Mouse (Mus musculus): Measurements from ENCODE around the gene Hemgn. TPM values are rescaled to one million over a fixed set of nuclear protein-coding genes. Genes with fewer than 3 reads are reported as not detected.

Gene Hemgn
- polyA plus RNA-seq, 1 experiment from 2014 or later, result 13.4 TPM

DNA sequence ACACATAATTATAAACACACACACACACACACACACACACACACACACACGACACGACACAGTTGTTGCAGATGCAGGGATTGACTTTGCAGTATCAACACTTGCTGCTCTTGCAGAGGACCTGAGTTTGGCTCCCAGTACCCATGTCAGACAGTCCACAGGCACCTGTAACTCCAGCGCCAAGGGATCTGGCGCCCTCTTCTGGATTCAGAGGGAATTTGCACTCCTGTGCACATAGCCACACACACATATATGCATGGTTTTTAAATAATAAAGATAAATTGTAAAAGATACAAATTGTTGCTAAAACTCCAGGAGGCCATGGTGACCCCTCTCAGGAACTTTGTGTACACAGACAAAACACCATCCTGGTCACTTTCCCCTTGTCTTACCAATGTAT lies 44.2 kb downstream of the Hemgn start:
- Histone ChIP-seq H3K9me3 (replicated peaks) (no peaks in the 10 kb centered on the region), H3K4me1 (peaks cover 19% of the 10 kb centered on the region), H3K27ac (no peak overlapping the region), H3K36me3 (no peaks in the 10 kb centered on the region), H3K27me3 (ENCODE audit: low read depth, poor library complexity, severe bottlenecking) (peaks cover 63% of the 10 kb centered on the region), H3K4me3 (no peak overlapping the region)
- WGBS, result 64% methylated on average over 4 of the region's 4 CpGs
- DNase-seq (ENCODE audit: low spot score), result no peak

DNA sequence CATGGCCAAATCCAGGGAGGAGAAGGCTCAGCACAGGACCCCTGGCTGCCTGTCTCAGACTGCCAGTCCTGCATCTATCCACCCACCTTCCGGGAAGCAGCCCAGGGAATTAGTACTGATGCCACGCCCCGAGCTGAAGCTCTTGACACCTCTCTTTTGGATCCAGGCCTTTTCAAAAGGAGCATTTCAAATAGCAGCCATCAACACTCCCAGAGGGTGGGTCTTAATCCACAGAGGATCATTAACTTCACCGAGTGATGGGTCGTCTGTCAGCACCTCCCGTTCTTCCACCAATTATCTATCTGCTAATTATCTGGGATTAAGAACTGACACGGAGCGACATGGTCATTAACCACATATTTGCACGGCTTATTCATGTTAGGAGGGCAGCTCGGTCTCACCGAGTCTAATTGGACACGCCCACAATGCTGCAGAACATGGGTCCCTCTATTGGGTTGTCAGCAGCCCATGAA lies 45.8 kb downstream of the Hemgn start:
- Histone ChIP-seq H3K9me3 (replicated peaks) (no peaks in the 10 kb centered on the region), H3K27me3 (ENCODE audit: low read depth, poor library complexity, severe bottlenecking) (peaks cover 63% of the 10 kb centered on the region), H3K27ac (no peak overlapping the region), H3K36me3 (no peaks in the 10 kb centered on the region), H3K4me1 (peaks cover 19% of the 10 kb centered on the region), H3K4me3 (no peak overlapping the region)
- 9% methylated on average over 12 of the region's 12 CpGs for WGBS
- no peak for DNase-seq (ENCODE audit: low spot score)

- 0 out of 2 replicates have a peak, but pooled peaks cover 4% of the 10 kb centered on the region for H3K4me1 ChIP-seq
- no peak overlapping the region for H3K27ac ChIP-seq
- DNase-seq (ENCODE audit: low spot score), result no peak
- H3K27me3 ChIP-seq (ENCODE audit: low read depth, poor library complexity, severe bottlenecking), result peaks cover 40% of the 10 kb centered on the region
- WGBS, result 80% methylated on average over 2 of the region's 2 CpGs
- no peak overlapping the region for H3K4me3 ChIP-seq
- no peaks in the 10 kb centered on the region for H3K9me3 ChIP-seq (replicated peaks)
- no peaks in the 10 kb centered on the region for H3K36me3 ChIP-seq
Observed at GRCm38 (mm10) chr4:46364360-46364759, 48.9 kb downstream of the Hemgn start.

GRCm38 (mm10) chr4:46361258-46361657 lies 52.0 kb downstream of the Hemgn start:
- Histone ChIP-seq H3K4me3 (no peak overlapping the region), H3K9me3 (replicated peaks) (no peaks in the 10 kb centered on the region), H3K27me3 (ENCODE audit: low read depth, poor library complexity, severe bottlenecking) (peaks cover 27% of the 10 kb centered on the region), H3K4me1 (no peaks in the 10 kb centered on the region), H3K27ac (no peak overlapping the region), H3K36me3 (no peaks in the 10 kb centered on the region)
- WGBS, result 69% methylated on average over 5 of the region's 5 CpGs
- no peak for DNase-seq (ENCODE audit: low spot score)

- Histone ChIP-seq H3K27me3 (ENCODE audit: low read depth, poor library complexity, severe bottlenecking) (peaks cover 29% of the 10 kb centered on the region), H3K4me3 (no peak overlapping the region), H3K9me3 (replicated peaks) (no peaks in the 10 kb centered on the region), H3K4me1 (no peaks in the 10 kb centered on the region), H3K36me3 (no peaks in the 10 kb centered on the region), H3K27ac (no peak overlapping the region)
- 82% methylated on average over 12 of the region's 12 CpGs for WGBS
- no peak for DNase-seq (ENCODE audit: low spot score)
Observed at GRCm38 (mm10) chr4:46359539-46360253, 53.6 kb downstream of the Hemgn start.

- Histone ChIP-seq H3K27me3 (ENCODE audit: low read depth, poor library complexity, severe bottlenecking) (peaks cover 54% of the 10 kb centered on the region), H3K4me1 (peaks cover 16% of the 10 kb centered on the region), H3K4me3 (no peak overlapping the region), H3K27ac (no peak overlapping the region), H3K36me3 (no peaks in the 10 kb centered on the region), H3K9me3 (replicated peaks) (no peaks in the 10 kb centered on the region)
- 50% methylated on average over 12 of the region's 12 CpGs for WGBS
- peak; percentile 81 for DNase-seq (ENCODE audit: low spot score)
Observed at GRCm38 (mm10) chr4:46356351-46357133, 56.8 kb downstream of the Hemgn start.

DNA sequence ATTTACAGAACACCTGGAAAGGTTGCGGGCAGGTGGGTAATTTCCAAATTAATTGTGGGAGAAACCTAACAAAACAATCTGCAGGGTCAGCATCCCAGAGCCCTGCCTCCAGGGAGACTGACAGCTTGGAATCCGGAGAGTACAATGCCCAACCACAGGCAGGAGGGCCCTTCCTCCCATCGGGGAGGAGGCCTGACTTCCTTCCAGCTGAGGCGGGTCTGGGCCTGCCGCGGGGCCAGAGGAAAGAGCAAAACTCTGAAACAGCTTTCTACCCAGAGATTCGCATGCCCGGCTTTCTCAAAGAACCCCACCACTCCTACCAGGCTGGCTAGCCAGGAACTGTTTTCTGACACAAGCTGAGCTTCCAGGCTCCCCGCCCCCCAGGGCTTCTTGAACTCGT lies 60.3 kb downstream of the Hemgn start:
- peak; percentile 45 for DNase-seq (ENCODE audit: low spot score)
- Histone ChIP-seq H3K27me3 (ENCODE audit: low read depth, poor library complexity, severe bottlenecking) (peaks cover 87% of the 10 kb centered on the region), H3K9me3 (replicated peaks) (no peaks in the 10 kb centered on the region), H3K4me1 (peaks cover 16% of the 10 kb centered on the region), H3K27ac (peak overlapping the region; percentile 56), H3K36me3 (no peaks in the 10 kb centered on the region), H3K4me3 (no peak overlapping the region)
- WGBS, result 13% methylated on average over 10 of the region's 10 CpGs

DNA sequence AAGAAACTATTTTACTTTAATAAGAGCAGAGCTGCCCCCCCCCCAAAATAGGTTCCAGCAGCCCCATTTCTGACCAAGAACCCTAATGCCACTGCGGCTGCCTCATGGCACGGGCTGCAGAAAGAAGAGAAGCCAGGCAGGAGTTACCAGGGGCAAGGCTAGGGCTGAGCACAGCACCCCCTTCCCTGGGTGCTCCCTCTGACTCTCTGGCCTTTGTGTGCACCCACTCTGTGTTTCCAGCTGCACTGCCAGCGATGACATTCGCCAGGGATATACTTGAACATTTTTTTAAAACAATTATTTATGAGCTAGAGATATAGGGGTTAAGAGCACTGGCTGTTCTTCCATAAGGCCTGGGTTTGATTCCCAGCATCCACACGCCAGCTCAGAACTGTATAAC lies 63.8 kb downstream of the Hemgn start:
- Histone ChIP-seq H3K4me3 (no peak overlapping the region), H3K27me3 (ENCODE audit: low read depth, poor library complexity, severe bottlenecking) (peaks cover 95% of the 10 kb centered on the region), H3K9me3 (replicated peaks) (no peaks in the 10 kb centered on the region), H3K36me3 (no peaks in the 10 kb centered on the region), H3K4me1 (peaks cover 26% of the 10 kb centered on the region), H3K27ac (no peak overlapping the region)
- 58% methylated on average over 5 of the region's 5 CpGs for WGBS
- DNase-seq (ENCODE audit: low spot score), result no peak

GRCm38 (mm10) chr4:46348897-46349296 lies 64.4 kb downstream of the Hemgn start:
- H3K4me1 ChIP-seq, result peaks cover 32% of the 10 kb centered on the region
- no peaks in the 10 kb centered on the region for H3K9me3 ChIP-seq (replicated peaks)
- H3K27me3 ChIP-seq (ENCODE audit: low read depth, poor library complexity, severe bottlenecking), result peaks cover 100% of the 10 kb centered on the region
- H3K4me3 ChIP-seq, result no peak overlapping the region
- H3K27ac ChIP-seq, result no peak overlapping the region
- WGBS, result 25% methylated on average over 9 of the region's 9 CpGs
- no peaks in the 10 kb centered on the region for H3K36me3 ChIP-seq
- DNase-seq (ENCODE audit: low spot score), result peak; percentile 49

- Histone ChIP-seq H3K36me3 (no peaks in the 10 kb centered on the region), H3K4me1 (peaks cover 33% of the 10 kb centered on the region), H3K4me3 (no peak overlapping the region), H3K9me3 (replicated peaks) (no peaks in the 10 kb centered on the region), H3K27ac (no peak overlapping the region), H3K27me3 (ENCODE audit: low read depth, poor library complexity, severe bottlenecking) (peaks cover 100% of the 10 kb centered on the region)
- peak; percentile 55 for DNase-seq (ENCODE audit: low spot score)
- 2% methylated on average over 41 of the region's 41 CpGs for WGBS
Observed at GRCm38 (mm10) chr4:46347580-46348515, 65.5 kb downstream of the Hemgn start.

DNA sequence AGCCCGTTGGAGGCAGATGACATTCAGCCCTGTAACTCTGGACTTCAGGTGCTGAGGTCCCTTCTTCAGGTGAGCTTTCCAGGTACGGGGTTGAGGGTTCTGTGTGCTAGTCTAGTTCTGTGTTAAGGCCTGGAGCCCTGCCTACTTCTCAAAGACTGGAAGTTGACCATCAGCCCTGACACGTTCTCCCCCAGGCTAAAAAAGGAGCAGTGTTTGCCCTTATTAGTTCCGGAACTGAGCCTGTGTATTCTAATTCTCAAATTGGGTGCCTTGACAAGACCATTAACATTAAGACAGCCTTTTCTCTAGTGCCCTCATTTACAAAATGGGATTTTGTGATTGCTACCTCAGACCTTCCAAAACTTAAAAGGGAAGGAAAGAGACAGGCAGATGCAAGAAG lies 66.2 kb downstream of the Hemgn start:
- 11% methylated on average over 4 of the region's 4 CpGs for WGBS
- Histone ChIP-seq H3K4me1 (peaks cover 31% of the 10 kb centered on the region), H3K4me3 (no peak overlapping the region), H3K27ac (no peak overlapping the region), H3K9me3 (replicated peaks) (no peaks in the 10 kb centered on the region), H3K36me3 (no peaks in the 10 kb centered on the region), H3K27me3 (ENCODE audit: low read depth, poor library complexity, severe bottlenecking) (peaks cover 100% of the 10 kb centered on the region)
- no peak for DNase-seq (ENCODE audit: low spot score)

DNA sequence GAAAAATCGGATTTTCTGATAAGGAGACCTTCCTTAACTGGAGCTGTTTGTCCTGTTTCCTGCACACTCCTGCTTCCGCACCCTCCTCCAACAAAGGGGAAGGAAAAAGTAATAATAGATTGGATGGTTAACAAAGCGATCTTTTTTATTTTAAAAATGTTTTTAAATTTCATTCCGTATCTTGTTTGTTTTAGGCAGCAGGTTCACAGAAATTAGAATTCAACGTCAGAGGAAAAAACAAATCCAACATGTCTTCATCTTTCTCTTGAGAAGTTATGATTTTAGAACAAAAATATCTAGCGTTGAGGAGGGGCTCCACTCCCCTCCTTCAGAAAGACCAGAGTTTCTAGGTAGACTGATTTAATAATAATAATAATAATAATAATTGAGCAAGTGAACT lies 67.1 kb downstream of the Hemgn start:
- peaks cover 31% of the 10 kb centered on the region for H3K4me1 ChIP-seq
- H3K27ac ChIP-seq, result no peak overlapping the region
- no peak overlapping the region for H3K4me3 ChIP-seq
- H3K9me3 ChIP-seq (replicated peaks), result no peaks in the 10 kb centered on the region
- no peak for DNase-seq (ENCODE audit: low spot score)
- no peaks in the 10 kb centered on the region for H3K36me3 ChIP-seq
- 27% methylated on average over 6 of the region's 6 CpGs for WGBS
- H3K27me3 ChIP-seq (ENCODE audit: low read depth, poor library complexity, severe bottlenecking), result peaks cover 100% of the 10 kb centered on the region

Data from limb, embryonic 10.5 days (tissue).